Mouse (Mus musculus): ENCODE measurements around the gene Ak8.

Ak8 gene

DNA sequence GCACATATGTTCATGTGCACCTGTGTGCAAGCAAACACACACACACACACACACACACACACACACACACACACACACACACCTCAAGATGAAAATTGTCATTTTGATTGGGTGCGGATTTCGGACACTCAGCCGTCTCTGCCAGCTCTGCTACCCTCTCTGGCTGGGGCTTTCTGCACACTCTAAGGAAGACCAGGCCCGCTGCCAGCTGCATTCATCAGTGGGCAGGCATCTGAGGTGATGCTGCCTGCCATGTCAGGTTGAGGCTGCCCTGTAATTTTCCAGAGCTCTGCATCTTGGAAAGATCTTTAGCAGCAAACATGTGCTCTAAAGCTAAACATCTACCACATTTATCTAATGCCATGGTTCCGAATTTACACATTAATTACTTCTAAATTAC, 37.1 kb downstream of the Ak8 start:
- DNase-seq = no peak

DNA sequence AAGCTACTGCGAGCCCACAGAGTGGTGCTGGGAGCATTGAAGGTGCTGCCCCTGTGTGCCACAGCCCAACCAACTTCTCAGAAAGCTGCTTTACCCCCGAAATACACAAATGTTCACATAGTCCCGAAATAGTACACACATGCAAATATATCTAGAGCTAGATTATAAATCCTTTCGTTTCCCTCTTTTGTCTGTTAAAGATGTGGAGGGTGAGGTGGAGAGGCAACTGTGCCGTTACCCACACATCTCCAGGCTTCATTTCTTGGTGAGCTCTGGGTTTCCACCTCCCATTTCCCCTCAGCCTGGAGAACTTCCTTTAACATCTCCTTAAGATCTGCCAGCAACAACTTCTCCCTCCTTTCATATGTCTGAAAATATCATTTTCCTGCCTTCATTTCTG, 40.2 kb downstream of the Ak8 start:
- peak in 1 of 2 experiments; percentile 5 for DNase-seq

DNA sequence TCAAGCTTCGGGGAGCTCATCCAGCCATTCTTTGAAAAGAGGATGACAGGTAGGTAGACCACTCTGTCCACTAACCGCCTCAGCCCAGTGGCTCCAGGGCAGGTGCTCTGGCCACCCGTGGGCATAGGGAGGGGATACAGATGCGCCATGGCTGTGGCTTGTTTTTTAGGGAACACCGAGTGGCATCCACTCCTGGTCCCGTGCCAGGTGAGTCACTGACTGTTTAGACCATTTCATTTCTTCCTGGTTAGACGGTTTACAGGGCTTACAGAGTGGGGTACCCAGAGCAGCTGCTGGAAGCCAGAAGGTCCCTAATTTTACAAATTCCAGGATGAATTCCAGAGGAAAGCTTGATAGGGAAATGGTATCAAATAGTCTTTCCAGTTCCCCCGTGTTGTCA, 42.7 kb downstream of the Ak8 start:
- no peak for DNase-seq

DNA sequence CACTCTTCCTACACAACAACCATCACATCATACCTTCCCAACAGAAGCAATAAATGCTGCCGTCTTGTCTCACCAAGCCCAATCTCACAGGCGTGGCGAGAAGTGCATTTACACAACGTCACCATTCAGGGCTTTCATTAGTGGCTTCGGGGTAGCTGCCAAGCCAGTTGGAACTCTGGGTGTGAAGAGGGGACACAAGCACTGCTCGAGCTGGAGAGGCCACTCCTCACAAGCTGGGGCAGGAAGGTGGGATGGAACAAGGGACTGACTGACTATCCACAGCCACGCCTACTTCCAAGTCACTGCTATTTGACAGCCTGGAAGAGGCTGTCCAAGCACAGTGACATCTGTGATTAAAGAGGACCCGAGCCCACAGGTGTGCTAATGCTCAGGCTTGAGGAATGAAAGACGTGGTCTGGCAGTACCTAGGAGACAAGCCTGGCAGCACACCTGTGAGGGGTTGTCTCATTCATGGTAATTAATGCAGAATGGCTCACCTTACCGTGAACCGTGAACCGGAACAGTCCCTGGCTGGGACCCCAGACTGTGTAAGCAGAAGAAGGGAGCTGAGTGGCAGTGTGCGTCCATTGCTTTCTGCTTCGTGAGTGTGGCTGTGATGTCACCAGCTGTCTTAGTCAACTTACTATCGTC, 46.8 kb downstream of the Ak8 start:
- no peak for DNase-seq

DNA sequence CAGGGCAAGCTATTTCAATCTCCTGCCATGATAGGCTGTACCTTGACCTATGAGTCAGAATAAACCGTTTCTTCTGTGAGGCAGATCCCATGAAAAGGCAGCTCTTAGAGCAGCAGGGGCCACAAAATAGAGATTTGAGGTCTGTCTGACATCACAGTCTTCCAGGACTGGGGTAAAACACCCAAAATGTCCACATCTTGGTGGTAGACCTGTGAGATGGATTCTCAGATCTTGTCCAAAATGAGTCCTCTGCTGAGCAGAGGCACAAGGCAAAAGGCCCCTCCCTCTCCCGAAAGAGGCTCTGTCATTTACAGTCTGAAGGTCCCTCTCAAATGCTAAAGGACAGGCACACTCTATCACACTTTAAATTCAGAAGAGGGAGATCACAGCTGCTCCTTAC, 47.7 kb downstream of the Ak8 start:
- DNase-seq = no peak

DNA sequence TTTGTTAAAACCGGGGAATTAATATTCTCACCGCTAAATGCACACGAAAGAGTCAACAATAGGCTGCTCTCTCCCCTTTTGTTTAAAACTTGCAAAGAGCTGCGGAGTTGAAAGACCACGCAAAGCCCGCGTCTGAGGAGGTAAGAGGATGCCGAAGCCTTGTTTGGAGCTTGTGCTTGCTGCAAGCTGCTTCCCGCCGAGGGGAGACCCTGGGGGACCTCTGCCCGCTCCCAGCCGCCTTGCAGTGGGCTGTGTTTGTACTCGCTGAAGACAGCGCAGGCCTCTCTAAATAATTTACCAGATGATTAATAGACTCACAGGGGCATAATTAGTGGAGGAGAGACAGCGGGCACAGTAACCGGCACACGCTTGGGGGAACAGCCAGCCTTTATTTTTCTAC, 51.2 kb downstream of the Ak8 start:
- peak in 1 of 2 experiments; percentile 5 for DNase-seq

DNA sequence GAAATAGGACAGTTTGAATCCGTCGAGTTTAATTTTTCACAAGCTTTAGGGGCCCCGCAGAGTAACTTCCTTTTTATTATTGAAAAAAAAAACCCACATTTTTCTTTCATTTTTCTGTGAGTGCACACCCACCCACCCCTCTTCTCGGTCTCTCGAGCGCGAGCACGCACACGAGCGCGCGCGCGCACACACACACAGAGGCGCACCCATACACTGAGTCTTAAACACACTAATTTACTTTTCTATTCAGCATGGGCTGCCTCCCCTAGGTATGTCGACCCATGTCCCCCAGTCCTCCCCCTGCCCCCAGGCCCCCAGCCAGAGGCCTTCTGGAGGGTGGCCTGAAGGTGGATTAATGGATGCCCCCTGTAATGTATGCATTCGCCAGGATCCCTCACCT, 51.7 kb downstream of the Ak8 start:
- DNase-seq = peak; percentile 19 to 31

DNA sequence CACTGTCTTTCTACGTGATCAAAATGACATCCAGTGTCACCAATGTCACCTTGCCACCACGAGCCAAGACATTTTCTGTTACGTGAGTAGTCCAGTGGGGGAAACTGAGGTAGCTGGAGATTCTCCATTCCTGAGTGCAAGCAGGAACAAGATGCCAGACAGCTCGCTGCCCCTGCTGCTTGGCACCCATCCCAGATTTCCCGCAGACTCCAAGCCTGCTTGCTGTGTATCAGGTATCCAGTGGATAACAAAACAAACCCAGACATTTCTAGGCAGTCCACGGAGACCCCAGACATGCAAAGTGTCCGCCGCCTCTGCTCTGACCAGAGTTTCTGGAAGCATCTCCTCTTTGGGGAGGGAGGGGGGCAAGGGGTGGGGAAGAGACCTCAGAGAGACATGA, 52.4 kb downstream of the Ak8 start:
- no peak for DNase-seq

DNA sequence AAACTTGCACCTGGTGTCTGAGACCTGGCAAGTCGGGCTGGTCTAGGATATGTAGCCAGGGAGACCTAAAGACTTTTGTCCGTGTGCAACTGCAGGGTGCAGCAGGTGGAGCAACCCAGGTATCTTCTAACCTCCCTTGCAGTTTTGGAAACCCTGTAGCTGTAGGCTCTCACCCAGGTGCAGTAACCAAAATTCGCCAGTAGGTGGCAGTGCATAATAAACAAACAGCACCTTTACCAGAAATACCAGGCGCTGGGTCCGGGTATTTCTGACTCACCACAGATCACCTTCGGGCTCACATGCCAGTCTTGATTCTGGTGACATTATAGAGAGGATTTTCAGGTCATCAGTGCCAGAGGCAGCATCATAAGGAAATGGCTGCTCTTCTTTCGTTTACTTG, 55.5 kb downstream of the Ak8 start:
- DNase-seq = peak; percentile 85 to 88

DNA sequence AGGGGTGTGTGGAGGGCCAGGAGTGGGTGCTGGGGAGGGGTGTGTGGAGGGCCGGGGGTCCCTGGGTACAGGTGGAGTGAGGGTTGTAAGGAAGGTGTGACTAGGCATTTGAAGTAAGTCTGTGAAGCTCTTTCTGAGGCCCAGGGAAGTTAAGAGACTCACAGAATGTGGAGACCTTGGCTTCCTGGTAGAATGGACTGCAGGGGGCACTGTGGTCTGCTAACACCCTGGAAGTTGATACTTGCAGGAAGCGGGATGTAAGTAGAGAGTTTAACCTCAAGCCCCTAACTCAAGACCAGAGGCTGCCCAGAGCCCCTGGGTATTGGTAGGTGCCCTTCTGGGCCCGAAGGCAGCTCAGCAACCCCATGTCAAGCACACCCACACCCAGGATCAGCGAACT, 56.2 kb downstream of the Ak8 start:
- peak; percentile 32 to 45 for DNase-seq

DNA sequence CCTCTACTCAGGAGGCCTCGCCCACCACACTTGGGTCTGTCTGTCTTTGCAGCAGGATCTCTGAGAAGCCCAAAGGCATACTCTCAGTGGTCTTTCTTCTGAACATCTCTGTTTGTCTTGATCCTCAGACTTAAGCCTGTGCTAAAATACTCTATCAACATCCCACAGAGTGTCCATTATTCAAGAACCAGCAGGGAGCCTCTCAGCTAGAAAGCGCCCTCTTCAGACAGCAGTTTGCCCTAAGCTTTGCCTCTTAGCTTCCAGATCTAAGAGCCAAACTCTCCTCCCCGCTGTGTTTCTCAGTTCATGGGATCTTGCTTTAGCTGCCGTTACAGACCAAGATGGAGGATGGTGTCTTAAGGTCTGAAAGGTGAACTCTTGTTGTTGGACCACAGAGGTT, 59.5 kb downstream of the Ak8 start:
- no peak for DNase-seq

DNA sequence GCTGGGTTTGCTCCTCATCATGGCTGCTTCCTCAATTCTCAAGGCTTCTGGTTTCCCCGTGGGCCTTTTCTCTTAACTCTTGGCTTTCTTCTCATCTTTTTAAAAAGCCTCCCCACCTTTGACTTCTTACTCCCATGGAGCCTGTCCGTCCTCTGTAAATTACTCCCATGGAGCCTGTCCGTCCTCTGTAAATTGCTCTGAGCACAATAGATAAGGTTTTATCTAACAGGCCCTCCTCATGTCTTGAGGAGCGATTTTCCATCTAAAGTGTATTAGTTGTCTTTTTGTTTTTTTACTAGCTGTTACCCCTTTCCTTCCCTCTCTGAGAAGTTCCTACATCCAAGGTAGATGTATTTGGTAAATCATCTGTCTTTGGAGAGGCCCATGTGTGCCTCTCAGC, 66.6 kb downstream of the Ak8 start:
- DNase-seq = no peak

DNA sequence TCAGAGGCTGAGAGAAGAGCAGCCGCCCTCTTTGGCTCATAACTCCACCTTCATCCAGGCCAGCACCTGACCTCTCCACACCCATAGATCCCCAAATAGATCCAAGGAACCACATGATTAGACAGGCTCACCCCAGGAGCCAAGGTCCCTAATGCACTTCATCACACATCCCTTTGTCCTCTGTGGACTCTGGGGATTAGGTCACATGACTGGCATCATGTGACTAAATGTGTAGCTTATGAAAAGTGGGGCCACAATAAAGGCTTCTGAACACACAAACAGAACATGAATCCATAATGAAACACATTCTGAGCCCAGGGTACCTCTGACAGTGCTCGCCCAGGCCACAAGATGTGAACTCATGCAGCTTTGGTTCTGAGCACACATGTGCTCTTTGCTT, 67.1 kb downstream of the Ak8 start:
- no peak for DNase-seq

DNA sequence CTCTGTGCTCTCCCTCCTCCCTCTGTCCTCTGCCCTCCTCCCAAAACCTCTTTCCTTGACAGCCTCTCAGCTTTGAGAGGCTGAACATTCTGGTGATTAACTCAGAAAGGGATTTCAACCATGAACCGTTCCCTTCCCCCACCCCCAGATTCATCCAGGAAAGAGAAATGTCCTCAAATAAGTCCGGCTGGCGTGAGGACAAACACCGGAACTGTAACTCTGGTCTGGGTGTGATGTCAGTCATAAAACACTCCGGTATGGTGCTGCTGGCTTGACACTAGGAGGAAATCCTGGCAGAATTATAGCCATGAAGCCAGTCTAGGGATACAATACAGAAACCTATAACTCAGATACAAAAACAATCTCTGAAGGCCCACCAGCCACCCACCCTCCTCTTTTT, 70.7 kb downstream of the Ak8 start:
- no peak for DNase-seq

DNA sequence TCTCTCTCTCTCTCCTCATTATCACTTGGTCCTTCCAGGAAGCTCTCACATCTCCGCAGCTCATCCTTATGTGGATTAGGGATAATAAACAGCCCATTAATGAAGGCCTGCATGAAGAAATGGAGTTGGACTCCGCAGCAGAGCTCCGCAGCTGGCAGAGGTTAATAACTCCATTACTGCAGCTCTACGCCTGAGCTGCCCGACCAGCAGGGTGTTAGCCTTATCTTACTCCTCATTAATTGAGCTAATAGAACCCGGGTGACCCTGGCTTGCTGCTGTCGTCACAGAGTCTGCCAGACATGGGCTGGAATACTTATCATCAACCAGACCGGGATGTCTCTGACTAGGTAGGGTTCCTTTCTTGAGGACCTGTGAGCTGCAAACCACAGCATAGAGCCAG, 74.1 kb downstream of the Ak8 start:
- DNase-seq = no peak

DNA sequence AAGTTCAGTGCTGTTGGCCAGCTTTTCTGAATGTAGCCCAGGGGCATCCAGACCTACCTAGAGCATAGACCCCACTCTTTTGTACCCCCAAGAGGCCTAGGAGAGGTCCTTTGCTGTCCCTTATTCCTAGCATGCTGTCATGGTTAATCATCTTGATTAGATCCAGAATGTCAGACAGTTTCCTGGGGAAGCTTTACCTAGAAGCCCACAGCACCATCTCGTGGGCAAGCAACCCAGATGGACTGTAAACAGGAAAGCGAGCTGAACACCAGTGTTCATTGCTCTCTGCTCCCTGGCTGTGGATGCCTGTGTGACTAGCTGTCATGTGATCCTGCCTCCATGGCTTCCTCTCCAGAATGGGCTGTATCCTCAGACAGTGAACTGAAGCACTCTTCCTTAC, 76.8 kb downstream of the Ak8 start:
- DNase-seq = no peak

DNA sequence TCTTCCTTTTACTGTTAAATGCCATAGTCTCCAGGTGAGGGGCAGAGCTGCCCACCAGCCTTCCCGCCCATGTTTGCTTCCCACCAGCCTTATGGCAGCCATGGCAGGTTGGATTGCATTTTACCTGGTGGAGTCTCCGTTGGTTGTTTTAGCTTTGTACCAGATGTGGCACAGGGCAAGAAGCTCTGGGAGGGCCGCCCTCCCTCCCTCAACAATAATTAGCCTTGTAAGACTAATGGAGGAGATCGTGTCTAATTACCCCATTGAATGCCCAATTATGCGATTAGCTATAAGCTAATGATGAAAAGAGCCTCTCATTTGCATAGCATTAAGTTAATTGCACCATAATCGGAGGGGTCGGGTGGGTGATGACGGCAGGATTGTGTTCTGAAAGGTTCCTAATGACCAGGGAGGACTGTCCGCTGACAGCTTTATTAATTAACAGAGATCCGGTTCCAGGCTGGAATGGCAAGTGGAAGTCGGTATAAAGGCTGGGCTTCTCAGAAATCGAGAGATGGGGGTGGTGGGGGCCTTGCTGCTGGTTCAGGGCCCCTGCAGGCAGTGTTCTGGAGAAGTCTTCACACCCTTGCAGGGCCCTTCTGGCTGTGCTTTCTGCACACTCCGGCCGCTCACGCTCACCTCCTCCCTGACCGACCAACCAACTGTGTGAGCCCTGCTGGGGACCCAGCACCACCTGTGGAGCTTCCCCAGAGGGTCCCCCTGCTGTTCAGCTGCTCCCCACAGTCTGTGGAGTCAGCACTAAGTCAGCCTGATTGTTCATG, 80.2 kb downstream of the Ak8 start:
- no peak for DNase-seq

DNA sequence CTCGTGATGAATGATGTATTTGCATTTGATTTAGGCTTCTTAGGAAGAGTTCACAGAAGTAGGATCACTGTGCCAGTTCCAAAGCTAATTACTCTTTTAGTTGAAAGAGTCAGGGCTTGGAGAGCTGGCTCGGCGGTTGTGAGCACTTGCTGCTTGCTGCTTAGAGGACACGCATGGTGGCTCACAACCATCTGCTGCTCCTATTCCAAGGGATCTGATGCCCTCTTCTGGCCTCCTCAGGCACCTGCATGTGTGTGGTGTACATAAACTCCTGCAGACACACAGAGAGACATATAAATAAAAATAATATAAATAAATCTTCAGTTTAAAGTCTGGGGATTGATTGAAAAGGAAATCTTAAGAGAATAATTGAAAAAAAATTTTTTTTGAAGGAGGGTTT, 81.3 kb downstream of the Ak8 start:
- no peak for DNase-seq

DNA sequence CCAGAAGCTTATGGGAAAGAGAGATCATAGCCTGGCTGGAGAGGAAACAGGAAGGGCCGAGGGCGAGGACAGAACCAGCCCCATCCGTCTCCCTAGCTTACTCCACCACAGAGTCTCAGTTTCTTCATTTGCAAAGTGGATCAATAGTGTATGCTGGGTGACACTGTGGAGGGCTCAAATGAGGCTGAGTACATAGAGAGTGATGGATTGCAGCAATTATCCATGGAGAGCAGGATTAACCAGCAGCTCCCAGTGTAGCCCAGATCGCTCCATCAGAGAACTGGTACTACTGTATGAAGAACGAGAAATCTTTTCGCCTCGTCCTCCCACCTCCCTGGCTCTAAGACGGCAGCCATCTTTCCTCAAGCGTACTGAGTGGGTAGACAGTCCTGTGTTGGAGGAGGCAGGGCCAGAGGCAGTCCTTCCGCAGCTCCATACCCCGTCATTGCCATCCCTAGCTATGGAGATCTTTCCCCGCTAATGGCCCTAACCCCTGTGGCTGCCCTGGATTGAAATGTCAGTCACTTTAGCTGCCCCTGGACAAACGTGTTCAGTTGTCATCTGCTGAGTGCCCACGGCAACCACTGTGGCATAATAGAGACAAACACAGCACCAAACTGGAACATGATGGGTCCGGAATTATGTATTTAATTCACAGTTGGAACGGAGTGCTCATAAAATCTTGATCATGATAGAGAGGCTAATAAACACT, 86.5 kb downstream of the Ak8 start:
- DNase-seq = no peak

DNA sequence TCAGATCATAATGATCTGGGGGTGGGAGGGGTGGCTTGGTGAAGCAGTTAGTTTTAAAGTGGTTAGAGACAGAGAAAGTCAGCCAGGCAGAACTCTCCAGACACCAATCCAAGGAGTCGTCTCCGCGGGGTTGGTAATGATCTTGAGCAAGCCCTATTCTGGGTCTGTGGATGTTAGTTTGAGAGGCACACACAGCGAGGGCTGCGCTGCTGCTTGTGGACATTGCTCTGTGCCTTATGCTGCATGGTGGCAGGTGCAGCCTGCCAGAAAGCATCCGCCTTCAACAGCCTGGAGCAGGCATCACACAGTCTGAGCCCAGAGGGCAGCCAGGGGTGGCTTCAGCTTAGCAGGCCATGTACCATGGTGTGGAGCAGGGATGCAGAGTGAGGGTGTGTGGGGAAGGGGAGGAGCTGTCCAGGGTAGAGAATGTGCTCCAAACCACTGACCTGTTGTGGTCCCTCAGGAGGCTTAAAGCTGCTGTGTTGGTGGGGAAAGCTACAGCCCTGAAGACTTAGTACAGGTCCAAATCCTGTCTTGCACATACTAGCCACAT, 87.2 kb downstream of the Ak8 start:
- DNase-seq = no peak

DNA sequence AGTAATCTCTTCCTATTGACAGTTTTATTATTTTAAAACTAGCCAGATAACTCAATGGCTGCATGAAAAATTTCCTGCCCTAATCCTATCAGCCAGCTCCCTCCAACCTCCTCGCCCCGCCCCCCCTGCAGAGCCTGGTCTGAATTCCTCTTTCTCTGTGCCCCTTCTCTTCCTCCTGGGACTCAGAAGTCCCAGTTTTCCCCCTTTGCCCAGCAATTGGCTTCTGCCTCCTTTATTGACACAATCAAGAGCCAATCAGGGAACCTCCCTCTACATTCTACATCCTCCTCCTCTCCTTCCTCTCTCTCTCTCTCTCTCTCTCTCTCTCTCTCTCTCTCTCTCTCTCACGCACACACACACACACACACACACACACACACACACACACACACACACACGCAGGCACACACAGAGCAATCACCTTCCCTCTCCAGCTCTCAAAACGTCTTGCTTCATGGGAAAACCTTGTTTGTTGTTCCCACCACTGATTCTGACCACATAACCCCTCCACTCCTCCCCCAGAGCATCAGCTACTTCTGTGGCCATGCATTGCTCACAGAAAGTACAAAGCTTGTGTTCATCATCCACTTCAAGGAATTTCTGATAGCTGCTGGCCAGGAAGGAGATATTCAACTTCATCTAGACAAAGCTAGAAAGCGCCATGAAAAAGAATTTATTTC, 93.1 kb downstream of the Ak8 start:
- DNase-seq = no peak

DNA sequence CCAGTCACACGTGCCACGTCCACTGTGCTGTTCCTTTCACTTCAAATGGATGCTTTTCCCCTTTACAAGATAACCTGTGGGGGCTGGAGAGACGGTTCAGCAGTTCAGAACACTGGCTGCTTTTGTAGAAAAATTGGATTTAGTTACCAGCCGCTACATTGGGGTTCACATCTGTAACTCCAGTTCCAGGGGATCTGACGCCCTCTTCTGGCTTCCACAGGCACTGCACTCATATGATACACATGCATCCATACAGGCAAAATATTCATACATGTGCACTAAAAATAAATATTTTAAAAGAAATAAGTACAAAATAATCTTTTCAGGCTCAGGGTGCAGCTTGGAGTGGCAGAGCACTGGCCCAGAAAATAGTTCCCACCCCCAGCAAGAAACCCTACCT, 94.7 kb downstream of the Ak8 start:
- DNase-seq = peak in 1 of 2 experiments; percentile 8

DNA sequence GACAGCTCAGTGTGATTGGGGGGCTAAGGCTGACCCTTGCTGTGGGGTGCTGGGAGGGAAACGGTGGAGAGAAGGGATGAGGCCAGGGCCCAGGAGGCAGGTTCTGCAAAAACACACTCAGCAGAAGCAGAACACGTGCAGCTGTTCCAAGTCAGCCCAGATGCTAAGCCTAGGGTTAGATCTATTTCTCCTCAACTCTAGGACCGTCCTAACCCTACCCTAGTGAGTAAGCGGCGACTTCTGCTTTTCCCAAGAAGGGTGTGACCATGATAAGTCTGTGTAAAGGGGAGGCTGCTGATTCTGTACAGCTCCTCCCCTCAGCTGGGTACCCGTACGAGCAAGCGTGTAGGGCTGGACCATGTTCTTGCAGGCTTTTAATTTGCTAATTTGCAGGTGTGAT, 96.3 kb downstream of the Ak8 start:
- no peak for DNase-seq
